Mouse (Mus musculus): ENCODE data around the gene Tdrd6. TPM values are rescaled to one million over a fixed set of nuclear protein-coding genes. Genes with fewer than 3 reads are reported as not detected.

The Tdrd6 gene
- total and polyA plus RNA-seq, 2 experiments from 2014 or later = 0.11 TPM; not detected in 1

DNA sequence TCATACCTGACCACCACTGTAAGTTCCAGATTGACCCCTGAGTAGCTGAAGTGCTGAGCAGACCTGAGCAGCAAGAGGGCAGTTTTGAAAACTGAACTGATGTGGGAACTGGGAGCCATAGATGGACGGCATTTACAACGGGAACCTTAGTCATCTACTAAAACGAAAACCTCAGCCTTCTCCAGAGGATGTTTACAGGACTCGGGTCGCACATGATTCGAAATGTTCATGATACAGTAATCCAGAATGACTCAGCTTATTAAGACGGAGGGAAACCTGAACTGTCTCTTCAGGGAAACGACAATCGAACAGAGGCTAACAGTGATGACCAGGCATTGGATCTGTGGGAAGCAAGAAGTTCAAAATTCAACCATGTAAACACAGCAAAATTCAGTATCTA is 10.9 kb downstream of the Tdrd6 start:
- no peak overlapping the region for H3K9ac ChIP-seq (replicated peaks; ENCODE audit: low read depth, low read length)
- H3K4me1 ChIP-seq (ENCODE audit: control insufficient read depth, insufficient read depth) = no peaks in the 10 kb centered on the region
- no peak overlapping the region for H3K4me2 ChIP-seq (ENCODE audit: low read depth, low read length)
- TF ChIP-seq CTCF (IDR thresholded peaks at IDR 0.05; ENCODE audit: low read depth) (no peak), EP300 (IDR thresholded peaks at IDR 0.05; ENCODE audit: low read depth) (no peak)
- no peak overlapping the region for H3K4me3 ChIP-seq (ENCODE audit: low read depth, low read length)
- H3K36me3 ChIP-seq (replicated peaks; ENCODE audit: control insufficient read depth, insufficient read depth, low read length) = no peaks in the 10 kb centered on the region
- no peak overlapping the region for H3K27ac ChIP-seq (ENCODE audit: low read depth)
- WGBS = 83% methylated on average over 9 of the region's 9 CpGs
- H3K9me3 ChIP-seq (replicated peaks; ENCODE audit: control insufficient read depth, low read length) = no peaks in the 10 kb centered on the region
- DNase-seq (ENCODE audit: low spot score) (no peak), ATAC-seq (ENCODE audit: insufficient read depth, low read depth) (no peak)
- H3K27me3 ChIP-seq (ENCODE audit: control insufficient read depth, insufficient read depth, low read length) = no peaks in the 10 kb centered on the region

DNA sequence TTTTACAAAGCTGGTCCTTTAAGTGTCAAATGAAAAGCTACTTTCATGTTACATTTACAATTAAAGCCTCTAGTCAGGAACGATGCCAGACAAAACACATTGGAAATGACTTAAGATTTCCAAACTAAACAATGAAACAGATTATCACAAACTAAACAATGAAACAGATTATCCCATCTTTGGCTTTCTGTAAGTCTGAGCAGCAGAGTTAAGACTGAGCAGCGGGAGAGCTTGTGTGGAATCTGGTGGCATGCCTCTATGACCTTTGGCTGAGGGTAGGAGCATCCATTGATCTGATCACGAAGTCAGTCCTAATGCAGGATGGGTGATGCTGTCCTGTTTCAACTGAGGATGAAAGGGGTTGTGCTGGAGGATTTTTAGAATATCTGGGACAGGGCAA is 17.9 kb downstream of the Tdrd6 start:
- 45% methylated on average over 3 of the region's 3 CpGs for WGBS
- Histone ChIP-seq H3K9ac (replicated peaks; ENCODE audit: low read depth, low read length) (no peak overlapping the region), H3K4me1 (ENCODE audit: control insufficient read depth, insufficient read depth) (no peaks in the 10 kb centered on the region), H3K9me3 (replicated peaks; ENCODE audit: control insufficient read depth, low read length) (no peaks in the 10 kb centered on the region), H3K36me3 (replicated peaks; ENCODE audit: control insufficient read depth, insufficient read depth, low read length) (no peaks in the 10 kb centered on the region), H3K27me3 (ENCODE audit: control insufficient read depth, insufficient read depth, low read length) (no peaks in the 10 kb centered on the region), H3K4me3 (ENCODE audit: low read depth, low read length) (no peak overlapping the region), H3K27ac (ENCODE audit: low read depth) (no peak overlapping the region), H3K4me2 (ENCODE audit: low read depth, low read length) (no peak overlapping the region)
- TF ChIP-seq CTCF (IDR thresholded peaks at IDR 0.05; ENCODE audit: low read depth) (no peak), EP300 (IDR thresholded peaks at IDR 0.05; ENCODE audit: low read depth) (no peak)
- DNase-seq (ENCODE audit: low spot score) (no peak), ATAC-seq (ENCODE audit: insufficient read depth, low read depth) (no peak)

DNA sequence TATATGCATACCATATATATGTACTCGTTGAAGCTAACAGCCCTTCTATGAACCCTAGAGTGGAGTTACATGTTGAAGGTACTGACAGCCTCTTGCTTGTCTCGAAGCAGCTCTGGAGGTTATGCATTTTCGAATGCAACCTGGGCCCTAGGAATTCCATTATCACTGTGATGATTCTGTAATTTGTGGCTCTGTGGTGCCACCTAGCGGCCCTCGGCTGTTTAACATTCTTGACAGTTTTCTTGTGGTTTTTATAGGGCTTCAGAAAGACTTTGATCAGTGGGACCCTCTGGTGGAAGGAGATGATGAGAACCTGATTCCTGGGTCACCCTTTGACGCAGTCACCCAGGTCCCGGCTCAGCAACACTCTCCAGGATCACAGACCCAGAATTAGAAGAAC is 18.5 kb downstream of the Tdrd6 start:
- H3K27me3 ChIP-seq (ENCODE audit: control insufficient read depth, insufficient read depth, low read length) = no peaks in the 10 kb centered on the region
- H3K36me3 ChIP-seq (replicated peaks; ENCODE audit: control insufficient read depth, insufficient read depth, low read length) = no peaks in the 10 kb centered on the region
- no peaks in the 10 kb centered on the region for H3K4me1 ChIP-seq (ENCODE audit: control insufficient read depth, insufficient read depth)
- no peaks in the 10 kb centered on the region for H3K9me3 ChIP-seq (replicated peaks; ENCODE audit: control insufficient read depth, low read length)
- no peak for ATAC-seq (ENCODE audit: insufficient read depth, low read depth)
- TF ChIP-seq EP300 (IDR thresholded peaks at IDR 0.05; ENCODE audit: low read depth) = no peak
- TF ChIP-seq CTCF (IDR thresholded peaks at IDR 0.05; ENCODE audit: low read depth) = peak; percentile 74
- no peak overlapping the region for H3K4me3 ChIP-seq (ENCODE audit: low read depth, low read length)
- peak; percentile 36 for DNase-seq (ENCODE audit: low spot score)
- H3K9ac ChIP-seq (replicated peaks; ENCODE audit: low read depth, low read length) = no peak overlapping the region
- H3K4me2 ChIP-seq (ENCODE audit: low read depth, low read length) = no peak overlapping the region
- WGBS = 20% methylated on average over 7 of the region's 7 CpGs
- H3K27ac ChIP-seq (ENCODE audit: low read depth) = no peak overlapping the region

DNA sequence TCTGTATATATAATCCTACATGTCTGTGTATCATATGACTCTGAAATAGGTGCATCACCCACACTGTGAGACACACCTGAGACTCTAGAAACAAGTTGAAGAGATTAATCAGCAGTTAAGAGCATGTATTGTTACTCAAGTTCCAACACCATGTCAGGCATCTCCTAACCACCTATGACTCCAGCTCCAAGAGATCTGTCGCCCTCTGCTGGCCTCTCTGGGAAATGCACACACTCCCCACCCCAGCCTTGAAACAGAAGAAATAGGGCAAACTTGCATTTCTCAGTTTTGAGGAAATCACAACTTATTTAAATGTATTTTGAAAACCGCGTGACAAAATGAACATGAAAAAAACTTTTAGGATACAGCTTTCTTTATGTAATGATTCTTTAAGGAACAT is 23.4 kb downstream of the Tdrd6 start:
- H3K4me2 ChIP-seq (ENCODE audit: low read depth, low read length) = no peak overlapping the region
- DNase-seq (ENCODE audit: low spot score) = peak; percentile 54
- no peak overlapping the region for H3K27ac ChIP-seq (ENCODE audit: low read depth)
- no peak for ATAC-seq (ENCODE audit: insufficient read depth, low read depth)
- TF ChIP-seq EP300 (IDR thresholded peaks at IDR 0.05; ENCODE audit: low read depth) = no peak
- TF ChIP-seq CTCF (IDR thresholded peaks at IDR 0.05; ENCODE audit: low read depth) = peak; percentile 94
- no peaks in the 10 kb centered on the region for H3K36me3 ChIP-seq (replicated peaks; ENCODE audit: control insufficient read depth, insufficient read depth, low read length)
- no peaks in the 10 kb centered on the region for H3K4me1 ChIP-seq (ENCODE audit: control insufficient read depth, insufficient read depth)
- no peaks in the 10 kb centered on the region for H3K27me3 ChIP-seq (ENCODE audit: control insufficient read depth, insufficient read depth, low read length)
- no peaks in the 10 kb centered on the region for H3K9me3 ChIP-seq (replicated peaks; ENCODE audit: control insufficient read depth, low read length)
- no peak overlapping the region for H3K9ac ChIP-seq (replicated peaks; ENCODE audit: low read depth, low read length)
- 8% methylated on average over 3 of the region's 3 CpGs for WGBS
- no peak overlapping the region for H3K4me3 ChIP-seq (ENCODE audit: low read depth, low read length)

DNA sequence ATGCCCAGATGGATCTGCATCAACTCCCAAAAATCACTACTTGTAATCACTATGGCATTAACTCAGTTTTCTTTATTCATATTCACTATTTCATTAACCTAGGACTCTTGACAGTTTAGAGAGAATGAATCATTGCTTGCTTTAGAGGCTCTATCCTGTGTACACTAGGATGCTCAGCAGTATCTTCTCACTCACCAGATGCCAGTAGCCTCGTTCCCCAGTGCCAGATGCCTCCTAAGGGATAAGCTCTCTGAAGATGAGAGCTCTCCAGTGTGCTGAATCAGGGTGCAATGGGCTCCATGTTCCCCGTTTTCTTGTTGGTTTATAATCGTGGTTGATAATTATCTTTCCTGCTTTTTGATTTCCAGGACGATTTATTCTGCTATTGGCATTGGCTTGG is 31.4 kb downstream of the Tdrd6 start:
- Histone ChIP-seq H3K9me3 (replicated peaks; ENCODE audit: control insufficient read depth, low read length) (no peaks in the 10 kb centered on the region), H3K4me3 (ENCODE audit: low read depth, low read length) (no peak overlapping the region), H3K4me1 (ENCODE audit: control insufficient read depth, insufficient read depth) (no peaks in the 10 kb centered on the region), H3K9ac (replicated peaks; ENCODE audit: low read depth, low read length) (no peak overlapping the region), H3K27ac (ENCODE audit: low read depth) (no peak overlapping the region), H3K36me3 (replicated peaks; ENCODE audit: control insufficient read depth, insufficient read depth, low read length) (no peaks in the 10 kb centered on the region), H3K4me2 (ENCODE audit: low read depth, low read length) (no peak overlapping the region), H3K27me3 (ENCODE audit: control insufficient read depth, insufficient read depth, low read length) (no peaks in the 10 kb centered on the region)
- no peak for ATAC-seq (ENCODE audit: insufficient read depth, low read depth)
- no peak for TF ChIP-seq EP300 (IDR thresholded peaks at IDR 0.05; ENCODE audit: low read depth)
- DNase-seq (ENCODE audit: low spot score) = no peak
- WGBS = 40% methylated on average over 4 of the region's 4 CpGs

DNA sequence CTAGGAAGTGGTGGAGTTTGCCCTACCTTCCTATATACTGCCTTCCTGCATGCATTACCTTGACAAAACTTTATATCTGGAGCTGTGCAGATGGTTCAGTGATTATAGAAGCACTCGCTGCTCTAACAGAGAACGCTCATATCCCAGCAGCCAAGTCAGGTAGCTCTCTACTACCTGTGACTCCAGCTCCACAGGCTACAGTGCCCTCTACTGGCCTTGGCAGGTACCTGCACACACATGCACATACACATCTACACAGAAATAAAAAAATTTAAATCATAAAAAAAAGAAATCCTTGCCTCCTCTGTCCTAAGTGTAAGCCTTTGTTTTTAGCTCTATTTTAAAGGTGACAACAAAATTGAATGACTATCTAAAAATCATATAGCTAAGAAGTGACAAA is 32.4 kb downstream of the Tdrd6 start:
- 93% methylated on average over 2 of the region's 2 CpGs for WGBS
- DNase-seq (ENCODE audit: low spot score) = no peak
- Histone ChIP-seq H3K4me3 (ENCODE audit: low read depth, low read length) (no peak overlapping the region), H3K9ac (replicated peaks; ENCODE audit: low read depth, low read length) (no peak overlapping the region), H3K27ac (ENCODE audit: low read depth) (no peak overlapping the region), H3K27me3 (ENCODE audit: control insufficient read depth, insufficient read depth, low read length) (no peaks in the 10 kb centered on the region), H3K4me2 (ENCODE audit: low read depth, low read length) (no peak overlapping the region), H3K36me3 (replicated peaks; ENCODE audit: control insufficient read depth, insufficient read depth, low read length) (no peaks in the 10 kb centered on the region), H3K4me1 (ENCODE audit: control insufficient read depth, insufficient read depth) (no peaks in the 10 kb centered on the region), H3K9me3 (replicated peaks; ENCODE audit: control insufficient read depth, low read length) (no peaks in the 10 kb centered on the region)
- ATAC-seq (ENCODE audit: insufficient read depth, low read depth) = no peak
- TF ChIP-seq CTCF (IDR thresholded peaks at IDR 0.05; ENCODE audit: low read depth) = no peak
- no peak for TF ChIP-seq EP300 (IDR thresholded peaks at IDR 0.05; ENCODE audit: low read depth)

Measured in heart, postnatal 0 days (tissue).